Mouse (Mus musculus): ENCODE results near the gene Anxa5. TPM values are rescaled to one million over a fixed set of nuclear protein-coding genes. Genes with fewer than 3 reads are reported as not detected.

Gene Anxa5
- polyA plus RNA-seq, 1 experiment = 177 TPM

DNA sequence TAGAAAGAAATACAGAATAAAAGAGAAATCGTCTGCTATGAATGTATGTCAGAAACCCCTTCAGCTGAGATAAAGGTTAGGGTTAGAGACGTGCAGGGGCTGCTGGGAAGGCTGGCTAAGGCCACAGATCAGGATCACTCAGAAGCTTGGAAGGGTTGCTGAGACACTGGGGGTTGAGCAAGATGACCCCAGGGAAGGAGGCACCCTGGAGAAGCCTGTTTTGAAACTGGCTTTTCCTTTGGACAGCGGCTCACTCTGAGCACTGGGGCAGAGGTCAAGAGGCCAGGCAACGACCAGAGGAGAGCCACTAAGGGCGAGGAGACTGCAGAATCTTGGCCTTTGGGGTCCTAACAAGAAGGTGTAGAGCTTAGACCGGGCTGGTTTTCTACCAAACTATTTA lies 10.5 kb upstream of the Anxa5 start:
- DNase-seq = no peak
- Histone ChIP-seq H3K4me3 (replicated peaks; ENCODE audit: insufficient read depth, low read depth, low read length) (no peak overlapping the region), H3K27ac (ENCODE audit: insufficient read depth, low read length) (no peak overlapping the region), H3K27me3 (ENCODE audit: control insufficient read depth, insufficient read depth, low read length) (no peaks in the 10 kb centered on the region), H3K4me1 (ENCODE audit: control insufficient read depth, insufficient read depth, low read length) (peaks cover 6% of the 10 kb centered on the region; the same call in 1 of the 2 replicates)
- TF ChIP-seq POLR2A (IDR thresholded peaks at IDR 0.05; ENCODE audit: borderline replicate concordance, insufficient read depth, low read length) (no peak), CTCF (IDR thresholded peaks at IDR 0.05; ENCODE audit: borderline replicate concordance, insufficient read depth, low read depth, low read length) (no peak)
- WGBS = 76% methylated on average over 6 of the region's 6 CpGs

DNA sequence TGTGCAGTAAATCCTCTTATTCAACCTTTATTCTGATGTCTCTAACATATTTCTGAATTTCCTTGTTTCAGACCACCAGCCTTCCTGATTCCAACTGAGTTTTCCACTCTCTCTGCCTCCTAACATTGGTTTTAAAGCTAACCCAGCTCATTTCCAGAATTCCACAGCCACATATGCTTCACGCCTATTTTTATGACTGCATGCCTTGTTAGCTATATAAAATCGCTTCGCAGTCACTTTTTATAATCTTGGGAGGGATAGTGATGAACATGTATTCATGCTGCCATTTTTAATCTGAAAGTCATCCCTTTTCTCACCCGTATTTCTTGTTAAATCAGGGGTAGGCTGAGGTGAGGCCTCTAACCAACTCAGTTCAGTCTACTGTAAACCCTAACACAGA lies 8.6 kb upstream of the Anxa5 start:
- DNase-seq = no peak
- Histone ChIP-seq H3K4me3 (replicated peaks; ENCODE audit: insufficient read depth, low read depth, low read length) (no peak overlapping the region), H3K4me1 (ENCODE audit: control insufficient read depth, insufficient read depth, low read length) (peaks cover 6% of the 10 kb centered on the region; the same call in 1 of the 2 replicates), H3K27me3 (ENCODE audit: control insufficient read depth, insufficient read depth, low read length) (no peaks in the 10 kb centered on the region), H3K27ac (ENCODE audit: insufficient read depth, low read length) (no peak overlapping the region)
- no peak for TF ChIP-seq CTCF (IDR thresholded peaks at IDR 0.05; ENCODE audit: borderline replicate concordance, insufficient read depth, low read depth, low read length)
- no peak for TF ChIP-seq POLR2A (IDR thresholded peaks at IDR 0.05; ENCODE audit: borderline replicate concordance, insufficient read depth, low read length)
- WGBS = 91% methylated on average over 4 of the region's 4 CpGs

DNA sequence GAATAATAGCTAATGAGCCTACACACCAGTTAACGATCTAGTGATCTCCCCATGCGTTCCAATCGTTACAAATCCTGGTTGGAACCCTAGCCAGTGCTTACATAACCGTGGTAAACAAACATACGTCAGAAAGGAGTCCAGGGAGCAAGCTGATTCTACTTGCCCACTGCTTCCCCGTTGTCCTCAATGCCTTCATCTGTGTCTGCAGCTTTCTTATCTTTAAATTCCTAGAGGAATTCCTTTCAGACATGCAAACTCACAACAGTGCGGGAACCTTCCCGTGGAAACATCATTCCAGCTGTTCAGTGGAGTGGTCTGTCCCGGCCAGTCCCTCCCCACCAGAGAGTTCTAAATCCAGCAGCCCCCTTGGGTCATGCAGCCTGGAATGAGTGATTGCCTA lies 7.2 kb upstream of the Anxa5 start:
- WGBS = 57% methylated on average over 9 of the region's 9 CpGs
- TF ChIP-seq CTCF (IDR thresholded peaks at IDR 0.05; ENCODE audit: borderline replicate concordance, insufficient read depth, low read depth, low read length) (no peak), POLR2A (IDR thresholded peaks at IDR 0.05; ENCODE audit: borderline replicate concordance, insufficient read depth, low read length) (no peak)
- Histone ChIP-seq H3K4me1 (ENCODE audit: control insufficient read depth, insufficient read depth, low read length) (peaks cover 6% of the 10 kb centered on the region; the same call in 1 of the 2 replicates), H3K27me3 (ENCODE audit: control insufficient read depth, insufficient read depth, low read length) (no peaks in the 10 kb centered on the region), H3K4me3 (replicated peaks; ENCODE audit: insufficient read depth, low read depth, low read length) (no peak overlapping the region), H3K27ac (ENCODE audit: insufficient read depth, low read length) (no peak overlapping the region)
- DNase-seq = no peak

DNA sequence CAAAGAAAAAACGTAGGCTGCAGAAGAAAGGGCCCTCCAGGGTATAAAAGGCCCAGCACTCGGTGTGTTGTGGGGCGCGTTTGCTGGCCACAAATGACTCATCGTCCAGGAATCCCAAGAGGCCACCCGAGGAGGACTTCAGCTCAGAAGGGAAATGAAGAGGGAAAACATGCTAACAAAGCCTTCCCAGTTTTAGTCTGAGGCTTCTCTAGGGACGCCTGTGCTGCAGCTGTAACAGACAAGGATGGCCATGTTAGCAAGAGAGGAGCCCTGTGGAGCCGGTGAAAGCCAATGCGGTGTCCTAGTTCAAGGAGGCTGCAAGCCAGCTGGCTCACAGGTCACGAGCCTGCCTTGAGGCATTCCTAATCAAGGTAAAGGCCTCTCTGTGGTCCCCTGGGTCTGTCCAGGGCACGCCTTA lies 6.1 kb upstream of the Anxa5 start:
- Histone ChIP-seq H3K27me3 (ENCODE audit: control insufficient read depth, insufficient read depth, low read length) (no peaks in the 10 kb centered on the region), H3K4me3 (replicated peaks; ENCODE audit: insufficient read depth, low read depth, low read length) (no peak overlapping the region), H3K4me1 (ENCODE audit: control insufficient read depth, insufficient read depth, low read length) (0 out of 2 replicates have a peak, but pooled peaks cover 3% of the 10 kb centered on the region), H3K27ac (ENCODE audit: insufficient read depth, low read length) (peak overlapping the region; percentile 5; the same call in 1 of the 2 replicates)
- WGBS = 14% methylated on average over 11 of the region's 11 CpGs
- TF ChIP-seq CTCF (IDR thresholded peaks at IDR 0.05; ENCODE audit: borderline replicate concordance, insufficient read depth, low read depth, low read length) (no peak), POLR2A (IDR thresholded peaks at IDR 0.05; ENCODE audit: borderline replicate concordance, insufficient read depth, low read length) (no peak)
- peak; percentile 44 to 52 for DNase-seq

DNA sequence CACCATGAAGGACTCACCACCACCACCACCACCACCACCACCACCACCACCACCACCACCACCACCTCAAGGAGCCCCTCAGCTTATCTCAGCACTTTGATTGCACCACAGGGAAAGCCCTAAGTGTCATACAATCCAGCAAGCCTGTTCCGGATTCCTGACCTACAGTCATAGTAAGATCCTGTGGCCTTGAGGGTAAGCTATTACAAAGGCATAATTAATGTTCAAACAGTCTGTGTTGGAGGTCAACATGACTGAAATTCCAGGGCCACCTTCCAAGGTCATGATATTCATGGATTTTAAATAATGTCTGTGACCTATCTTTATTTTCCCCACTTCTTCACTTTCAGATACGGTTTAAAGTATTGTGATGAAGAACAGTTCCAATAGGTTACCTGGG lies 4.8 kb upstream of the Anxa5 start:
- 95% methylated on average over 2 of the region's 2 CpGs for WGBS
- H3K27me3 ChIP-seq (ENCODE audit: control insufficient read depth, insufficient read depth, low read length) = no peaks in the 10 kb centered on the region
- DNase-seq = no peak
- TF ChIP-seq CTCF (IDR thresholded peaks at IDR 0.05; ENCODE audit: borderline replicate concordance, insufficient read depth, low read depth, low read length) (no peak), POLR2A (IDR thresholded peaks at IDR 0.05; ENCODE audit: borderline replicate concordance, insufficient read depth, low read length) (no peak)
- H3K4me1 ChIP-seq (ENCODE audit: control insufficient read depth, insufficient read depth, low read length) = 0 out of 2 replicates have a peak, but pooled peaks cover 3% of the 10 kb centered on the region
- no peak overlapping the region for H3K27ac ChIP-seq (ENCODE audit: insufficient read depth, low read length)
- H3K4me3 ChIP-seq (replicated peaks; ENCODE audit: insufficient read depth, low read depth, low read length) = no peak overlapping the region

DNA sequence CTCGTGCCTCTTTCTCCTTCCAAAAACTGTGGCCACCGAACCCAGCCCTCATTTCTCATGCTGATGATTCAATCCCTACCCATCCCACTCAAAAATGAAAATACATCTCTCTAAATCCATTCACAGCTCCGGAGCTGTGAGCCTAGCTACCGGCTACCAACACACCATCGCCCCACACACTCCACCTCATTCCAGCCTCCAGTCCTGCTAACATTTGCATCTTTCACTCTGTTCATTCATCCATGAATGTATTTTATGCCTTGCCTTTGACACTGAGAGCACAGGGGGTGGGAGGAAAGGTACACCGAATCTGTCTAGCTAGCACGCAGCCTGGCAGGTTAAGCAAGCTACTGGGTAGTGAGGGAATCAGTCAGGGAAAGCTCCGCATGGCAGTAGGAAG lies 3.1 kb upstream of the Anxa5 start:
- H3K4me3 ChIP-seq (replicated peaks; ENCODE audit: insufficient read depth, low read depth, low read length) = no peak overlapping the region
- H3K27ac ChIP-seq (ENCODE audit: insufficient read depth, low read length) = no peak overlapping the region
- no peak for DNase-seq
- H3K27me3 ChIP-seq (ENCODE audit: control insufficient read depth, insufficient read depth, low read length) = no peaks in the 10 kb centered on the region
- 83% methylated on average over 8 of the region's 8 CpGs for WGBS
- 0 out of 2 replicates have a peak, but pooled peaks cover 3% of the 10 kb centered on the region for H3K4me1 ChIP-seq (ENCODE audit: control insufficient read depth, insufficient read depth, low read length)
- TF ChIP-seq CTCF (IDR thresholded peaks at IDR 0.05; ENCODE audit: borderline replicate concordance, insufficient read depth, low read depth, low read length) (no peak), POLR2A (IDR thresholded peaks at IDR 0.05; ENCODE audit: borderline replicate concordance, insufficient read depth, low read length) (no peak)

DNA sequence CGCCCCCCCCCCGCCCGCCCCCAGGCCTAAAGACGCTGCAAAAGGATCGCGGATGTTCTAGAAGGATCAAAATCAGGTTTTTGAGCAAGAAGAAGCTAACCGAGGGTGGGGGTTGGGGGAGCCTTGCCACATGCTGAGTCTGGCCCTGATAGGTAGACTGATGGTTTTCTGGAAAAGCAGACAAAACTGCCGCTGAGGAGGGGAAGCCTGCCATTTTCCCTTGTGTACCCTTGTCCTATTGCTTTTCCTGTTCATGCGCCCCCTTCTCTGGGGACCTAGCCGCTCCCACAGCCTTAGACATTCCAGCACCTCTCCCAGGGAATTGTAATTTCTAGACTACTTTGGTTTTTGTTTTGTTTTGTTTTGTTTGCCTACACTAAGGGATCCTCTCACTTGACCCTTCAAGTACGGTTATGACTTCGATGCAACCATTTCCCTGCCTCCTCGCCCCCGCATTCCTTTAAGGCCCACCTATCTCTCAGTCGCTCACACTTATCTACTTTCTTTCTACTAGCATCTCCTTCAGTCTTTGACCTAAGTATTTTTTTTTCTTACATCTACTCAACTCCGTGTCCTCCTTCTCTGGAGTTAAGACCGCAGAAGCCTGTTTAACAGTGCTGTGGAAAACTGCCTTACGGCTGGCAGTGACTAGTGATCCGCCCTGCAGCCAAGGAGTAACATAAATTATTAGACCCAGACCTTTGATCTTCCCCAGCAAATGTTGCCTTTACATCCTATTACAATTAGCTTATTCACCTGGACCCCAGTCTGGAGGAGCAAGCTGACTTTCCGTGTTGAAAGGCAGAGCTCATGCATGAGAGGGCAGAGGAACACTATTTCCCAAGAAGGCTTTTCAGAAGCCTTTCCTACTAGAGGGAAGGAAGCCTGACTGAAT lies 814 bp upstream of the Anxa5 start:
- H3K4me1 ChIP-seq (ENCODE audit: control insufficient read depth, insufficient read depth, low read length) = no peaks in the 10 kb centered on the region
- peak; percentile 15 to 24 for DNase-seq
- TF ChIP-seq POLR2A (IDR thresholded peaks at IDR 0.05; ENCODE audit: borderline replicate concordance, insufficient read depth, low read length) (no peak), CTCF (IDR thresholded peaks at IDR 0.05; ENCODE audit: borderline replicate concordance, insufficient read depth, low read depth, low read length) (no peak)

More for the DNA sequence above, 814 bp upstream of the Anxa5 start:
- Histone ChIP-seq H3K4me3 (replicated peaks; ENCODE audit: insufficient read depth, low read depth, low read length) (peak overlapping the region; percentile 78), H3K27me3 (ENCODE audit: control insufficient read depth, insufficient read depth, low read length) (no peaks in the 10 kb centered on the region), H3K27ac (ENCODE audit: insufficient read depth, low read length) (no peak overlapping the region)
- 53% methylated on average over 20 of the region's 20 CpGs for WGBS
